Mouse (Mus musculus): ENCODE measurements at regions not wholly inside any gene's neighbourhood (a gene's known extent, or its start where the extent isn't known, plus 50 kb on each side); places are given as distances from the start of the nearest gene placed in this dataset.

- no peak for ATAC-seq (replicated peaks; ENCODE audit: low FRiP score, poor library complexity, severe bottlenecking)
Measured at GRCm38 (mm10) chr15:63724543-63725186, 120.3 kb downstream of the Gsdmc2 start.

GRCm38 (mm10) chr15:63722991-63723390 lies 122.0 kb downstream of the Gsdmc2 start:
- no peak for ATAC-seq (replicated peaks; ENCODE audit: low FRiP score, poor library complexity, severe bottlenecking)

- ATAC-seq (replicated peaks; ENCODE audit: low FRiP score, poor library complexity, severe bottlenecking) = peak; percentile 82
Measured at GRCm38 (mm10) chr15:63721669-63722357, 123.2 kb downstream of the Gsdmc2 start.

GRCm38 (mm10) chr15:63717812-63718211 lies 127.2 kb downstream of the Gsdmc2 start:
- no peak for ATAC-seq (replicated peaks; ENCODE audit: low FRiP score, poor library complexity, severe bottlenecking)

GRCm38 (mm10) chr15:63713697-63714096 lies 131.3 kb downstream of the Gsdmc2 start:
- ATAC-seq (replicated peaks; ENCODE audit: low FRiP score, poor library complexity, severe bottlenecking) = no peak

- no peak for ATAC-seq (replicated peaks; ENCODE audit: low FRiP score, poor library complexity, severe bottlenecking)
Measured at GRCm38 (mm10) chr15:63710381-63710780, 134.6 kb downstream of the Gsdmc2 start.

GRCm38 (mm10) chr15:63709270-63709933 lies 135.6 kb downstream of the Gsdmc2 start:
- ATAC-seq (replicated peaks; ENCODE audit: low FRiP score, poor library complexity, severe bottlenecking) = peak; percentile 82

- no peak for ATAC-seq (replicated peaks; ENCODE audit: low FRiP score, poor library complexity, severe bottlenecking)
Measured at GRCm38 (mm10) chr15:63704636-63705035, 140.3 kb downstream of the Gsdmc2 start.

GRCm38 (mm10) chr15:63697831-63698230 lies 147.1 kb downstream of the Gsdmc2 start:
- ATAC-seq (replicated peaks; ENCODE audit: low FRiP score, poor library complexity, severe bottlenecking) = no peak

- ATAC-seq (replicated peaks; ENCODE audit: low FRiP score, poor library complexity, severe bottlenecking) = no peak
Measured at GRCm38 (mm10) chr15:63694150-63694549, 150.8 kb downstream of the Gsdmc2 start.

GRCm38 (mm10) chr15:63693561-63693960 lies 151.4 kb downstream of the Gsdmc2 start:
- no peak for ATAC-seq (replicated peaks; ENCODE audit: low FRiP score, poor library complexity, severe bottlenecking)

GRCm38 (mm10) chr15:63692491-63693295 lies 152.3 kb downstream of the Gsdmc2 start:
- ATAC-seq (replicated peaks; ENCODE audit: low FRiP score, poor library complexity, severe bottlenecking) = no peak

- no peak for ATAC-seq (replicated peaks; ENCODE audit: low FRiP score, poor library complexity, severe bottlenecking)
Measured at GRCm38 (mm10) chr15:63689788-63690575, 155.0 kb downstream of the Gsdmc2 start.

- no peak for ATAC-seq (replicated peaks; ENCODE audit: low FRiP score, poor library complexity, severe bottlenecking)
Measured at GRCm38 (mm10) chr15:63687852-63688251, 157.1 kb downstream of the Gsdmc2 start.

GRCm38 (mm10) chr15:63686954-63687562 lies 157.9 kb downstream of the Gsdmc2 start:
- no peak for ATAC-seq (replicated peaks; ENCODE audit: low FRiP score, poor library complexity, severe bottlenecking)

- no peak for ATAC-seq (replicated peaks; ENCODE audit: low FRiP score, poor library complexity, severe bottlenecking)
Measured at GRCm38 (mm10) chr15:63679984-63680925, 164.7 kb downstream of the Gsdmc2 start.

GRCm38 (mm10) chr15:63678921-63679320 lies 166.1 kb downstream of the Gsdmc2 start:
- ATAC-seq (replicated peaks; ENCODE audit: low FRiP score, poor library complexity, severe bottlenecking) = no peak

- ATAC-seq (replicated peaks; ENCODE audit: low FRiP score, poor library complexity, severe bottlenecking) = no peak
Measured at GRCm38 (mm10) chr15:63675491-63676036, 169.4 kb downstream of the Gsdmc2 start.

Measured in erythroblast, adult 5-6 weeks (primary cell).